Mouse (Mus musculus): ENCODE measurements around the gene Fgf9. TPM values are rescaled to one million over a fixed set of nuclear protein-coding genes. Genes with fewer than 3 reads are reported as not detected.

Fgf9 gene
- polyA plus RNA-seq, 1 experiment from 2014 or later = 2.9 TPM

DNA sequence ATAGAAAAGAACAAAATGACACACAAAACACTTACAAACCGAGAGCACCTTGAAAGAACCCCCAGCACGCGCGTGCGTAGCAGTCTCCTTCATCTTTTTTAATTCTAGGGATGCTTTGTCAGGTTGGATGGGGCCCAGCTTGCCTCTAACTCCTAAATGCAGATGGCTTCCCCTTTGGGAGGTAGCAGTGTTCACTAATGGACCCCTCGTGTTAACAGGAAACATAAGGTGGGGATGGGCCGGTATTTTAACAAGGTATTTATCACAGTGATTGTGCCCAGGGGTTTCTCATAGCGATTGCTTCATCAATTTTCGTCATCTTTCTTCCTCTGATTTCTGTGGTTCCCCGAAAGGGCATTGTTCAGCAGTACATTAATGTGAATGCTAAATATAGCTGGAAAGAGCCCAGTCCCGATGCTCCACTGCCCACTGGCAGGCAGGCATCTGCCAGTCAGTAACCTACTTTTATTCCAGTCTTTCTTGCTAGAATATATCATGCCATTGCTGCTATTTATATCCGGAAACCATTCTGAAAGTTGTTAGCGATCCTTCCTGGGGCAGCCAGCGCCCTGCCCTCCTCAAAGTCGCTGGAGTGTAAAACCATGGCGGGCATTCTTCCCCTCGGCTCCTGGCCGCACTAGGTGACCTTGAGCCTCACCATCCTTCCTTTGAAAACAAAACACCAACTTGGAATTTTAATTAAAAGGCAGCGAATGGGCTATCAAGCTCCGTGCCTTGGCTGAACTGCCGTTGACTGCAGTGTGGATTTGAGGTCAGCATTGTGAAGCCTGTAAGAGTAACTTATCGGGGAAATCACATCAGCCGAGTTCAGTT lies 79.5 kb downstream of the Fgf9 start:
- H3K9ac ChIP-seq (ENCODE audit: low read depth, low read length) = no peak overlapping the region
- no peak overlapping the region for H3K27ac ChIP-seq (ENCODE audit: low read depth, low read length)
- H3K4me2 ChIP-seq = no peak overlapping the region
- no peaks in the 10 kb centered on the region for H3K27me3 ChIP-seq (replicated peaks; ENCODE audit: control insufficient read depth, insufficient read depth, low read length)
- H3K4me3 ChIP-seq (ENCODE audit: low read depth, low read length) = no peak overlapping the region
- ATAC-seq (replicated peaks; ENCODE audit: low FRiP score) = no peak
- H3K4me1 ChIP-seq (replicated peaks; ENCODE audit: control insufficient read depth, insufficient read depth, low read length) = no peaks in the 10 kb centered on the region
- WGBS = 80% methylated on average over 23 of the region's 23 CpGs
- H3K9me3 ChIP-seq (ENCODE audit: control insufficient read depth, low read length) = no peaks in the 10 kb centered on the region
- DNase-seq (ENCODE audit: low spot score) = no peak
- no peaks in the 10 kb centered on the region for H3K36me3 ChIP-seq (ENCODE audit: control insufficient read depth, insufficient read depth, low read length)

DNA sequence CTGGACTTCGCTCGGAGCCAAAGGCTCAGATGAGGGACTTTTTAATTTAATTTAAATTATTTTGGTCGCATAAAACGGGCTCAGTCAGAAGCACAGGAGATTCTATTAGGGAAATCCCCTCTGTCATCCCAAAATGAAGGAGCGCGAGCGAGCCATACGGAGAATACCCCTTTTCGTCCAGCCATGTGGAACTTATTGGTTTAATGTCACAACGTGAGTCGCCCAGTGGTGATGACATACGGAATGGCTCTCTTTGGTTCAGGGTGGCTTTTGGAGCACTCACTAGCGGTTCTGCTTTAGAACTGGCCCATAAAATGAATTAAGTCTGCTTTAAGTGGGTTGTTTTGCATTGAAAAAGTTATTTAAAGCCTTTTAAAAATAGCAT lies 80.1 kb downstream of the Fgf9 start:
- Histone ChIP-seq H3K27me3 (replicated peaks; ENCODE audit: control insufficient read depth, insufficient read depth, low read length) (no peaks in the 10 kb centered on the region), H3K9ac (ENCODE audit: low read depth, low read length) (no peak overlapping the region), H3K27ac (ENCODE audit: low read depth, low read length) (no peak overlapping the region), H3K4me3 (ENCODE audit: low read depth, low read length) (no peak overlapping the region), H3K4me1 (replicated peaks; ENCODE audit: control insufficient read depth, insufficient read depth, low read length) (no peaks in the 10 kb centered on the region), H3K4me2 (no peak overlapping the region), H3K9me3 (ENCODE audit: control insufficient read depth, low read length) (no peaks in the 10 kb centered on the region), H3K36me3 (ENCODE audit: control insufficient read depth, insufficient read depth, low read length) (no peaks in the 10 kb centered on the region)
- DNase-seq (ENCODE audit: low spot score) (no peak), ATAC-seq (replicated peaks; ENCODE audit: low FRiP score) (no peak)
- 87% methylated on average over 13 of the region's 13 CpGs for WGBS

DNA sequence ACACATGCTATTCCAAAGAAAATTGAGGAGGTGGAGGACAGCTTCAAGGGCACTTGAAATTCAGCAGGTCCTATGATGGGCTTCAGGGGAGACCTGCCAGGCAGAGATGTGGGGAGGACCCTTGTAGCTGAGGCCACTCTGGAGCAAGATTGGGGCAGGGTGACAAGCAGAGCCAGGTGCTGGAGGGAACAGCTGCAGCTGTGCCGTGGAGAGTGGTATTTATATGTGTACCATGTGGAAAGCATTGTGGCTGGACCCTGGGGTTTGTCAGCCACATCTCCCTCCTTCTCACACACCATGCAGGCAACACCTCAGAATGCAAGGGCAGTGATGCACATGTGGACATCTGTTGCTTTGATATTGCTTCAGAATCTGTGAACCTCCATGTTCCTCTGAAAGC lies 81.8 kb downstream of the Fgf9 start:
- 63% methylated on average over 1 of the region's 1 CpGs for WGBS
- DNase-seq (ENCODE audit: low spot score) (no peak), ATAC-seq (replicated peaks; ENCODE audit: low FRiP score) (no peak)
- Histone ChIP-seq H3K27ac (ENCODE audit: low read depth, low read length) (no peak overlapping the region), H3K4me1 (replicated peaks; ENCODE audit: control insufficient read depth, insufficient read depth, low read length) (no peaks in the 10 kb centered on the region), H3K4me2 (no peak overlapping the region), H3K4me3 (ENCODE audit: low read depth, low read length) (no peak overlapping the region), H3K27me3 (replicated peaks; ENCODE audit: control insufficient read depth, insufficient read depth, low read length) (no peaks in the 10 kb centered on the region), H3K36me3 (ENCODE audit: control insufficient read depth, insufficient read depth, low read length) (no peaks in the 10 kb centered on the region), H3K9me3 (ENCODE audit: control insufficient read depth, low read length) (no peaks in the 10 kb centered on the region), H3K9ac (ENCODE audit: low read depth, low read length) (no peak overlapping the region)

DNA sequence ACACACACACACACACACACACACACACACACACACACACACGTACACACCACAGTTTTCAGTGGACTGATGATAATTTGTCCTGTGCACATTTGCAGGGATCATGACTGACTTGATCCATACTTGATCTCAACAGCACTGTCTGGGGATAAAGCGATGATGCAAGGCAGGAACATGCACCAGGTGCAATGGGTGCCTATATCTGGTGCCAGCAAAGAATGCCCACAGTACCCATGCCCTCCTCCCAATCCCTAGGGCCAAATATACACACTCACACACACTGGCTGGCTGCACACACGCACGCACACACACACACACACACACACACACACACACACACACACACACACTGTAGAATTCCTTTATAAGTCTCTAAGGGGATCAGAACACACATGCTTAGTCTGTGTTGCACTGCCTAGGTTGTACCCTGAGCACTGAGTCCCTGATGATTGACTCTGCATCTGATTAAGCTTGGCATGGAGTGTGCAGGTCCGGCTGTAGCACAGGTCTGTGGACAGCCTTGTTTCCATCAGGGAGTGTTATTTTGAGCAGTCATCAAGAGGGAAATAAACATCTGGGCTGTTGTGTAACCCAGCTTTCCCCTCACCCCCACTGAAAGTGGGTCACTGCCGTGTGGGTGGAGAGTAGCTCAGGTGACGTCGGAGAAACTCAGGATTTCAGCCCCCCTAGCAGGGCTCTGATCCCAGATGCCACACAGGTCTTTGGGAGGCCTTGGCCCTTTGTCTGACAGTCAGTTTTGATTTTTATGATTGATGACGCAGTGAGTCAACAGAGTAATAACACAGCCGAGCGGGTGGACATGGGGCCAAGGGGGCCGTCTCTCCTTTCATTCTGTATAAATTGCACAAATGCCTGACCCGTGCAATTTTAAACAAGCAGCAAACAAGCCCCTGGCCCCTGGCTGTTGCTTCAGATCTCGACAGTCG lies 83.4 kb downstream of the Fgf9 start:
- Histone ChIP-seq H3K27ac (ENCODE audit: low read depth, low read length) (no peak overlapping the region), H3K36me3 (ENCODE audit: control insufficient read depth, insufficient read depth, low read length) (no peaks in the 10 kb centered on the region), H3K27me3 (replicated peaks; ENCODE audit: control insufficient read depth, insufficient read depth, low read length) (no peaks in the 10 kb centered on the region), H3K9ac (ENCODE audit: low read depth, low read length) (no peak overlapping the region), H3K4me2 (no peak overlapping the region), H3K4me3 (ENCODE audit: low read depth, low read length) (no peak overlapping the region), H3K4me1 (replicated peaks; ENCODE audit: control insufficient read depth, insufficient read depth, low read length) (no peaks in the 10 kb centered on the region), H3K9me3 (ENCODE audit: control insufficient read depth, low read length) (no peaks in the 10 kb centered on the region; the same call in 1 of the 2 replicates)
- WGBS = 64% methylated on average over 15 of the region's 15 CpGs
- no peak for ATAC-seq (replicated peaks; ENCODE audit: low FRiP score)
- DNase-seq (ENCODE audit: low spot score) = no peak

DNA sequence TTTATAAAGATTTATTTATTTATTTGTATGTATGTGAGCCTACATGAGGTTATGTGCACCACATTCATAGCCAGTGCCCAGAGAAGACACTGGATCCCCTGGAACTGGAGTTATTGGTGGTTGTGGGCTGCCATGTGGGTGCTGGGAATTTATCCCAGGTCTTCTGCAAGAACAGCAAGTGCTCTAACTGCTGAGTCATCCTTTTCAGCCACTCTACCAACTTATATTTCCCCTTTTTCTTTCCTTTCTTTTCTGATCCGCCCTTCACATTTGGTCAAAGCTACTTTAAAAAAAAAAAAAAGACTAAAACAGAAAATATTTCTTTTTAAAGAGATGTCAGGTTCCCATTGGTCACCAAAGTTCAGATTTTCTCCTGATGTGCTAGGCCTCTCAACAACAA lies 90.3 kb downstream of the Fgf9 start:
- no peak overlapping the region for H3K9ac ChIP-seq (ENCODE audit: low read depth, low read length)
- H3K4me1 ChIP-seq (replicated peaks; ENCODE audit: control insufficient read depth, insufficient read depth, low read length) = no peaks in the 10 kb centered on the region
- WGBS = 60% methylated on average over 1 of the region's 1 CpGs
- H3K4me2 ChIP-seq = no peak overlapping the region
- H3K9me3 ChIP-seq (ENCODE audit: control insufficient read depth, low read length) = no peaks in the 10 kb centered on the region; the same call in 1 of the 2 replicates
- H3K4me3 ChIP-seq (ENCODE audit: low read depth, low read length) = no peak overlapping the region
- no peaks in the 10 kb centered on the region for H3K36me3 ChIP-seq (ENCODE audit: control insufficient read depth, insufficient read depth, low read length)
- no peak overlapping the region for H3K27ac ChIP-seq (ENCODE audit: low read depth, low read length)
- H3K27me3 ChIP-seq (replicated peaks; ENCODE audit: control insufficient read depth, insufficient read depth, low read length) = no peaks in the 10 kb centered on the region
- no peak for ATAC-seq (replicated peaks; ENCODE audit: low FRiP score)
- no peak for DNase-seq (ENCODE audit: low spot score)

Other genes starting within 250 kb of the Fgf9 start
- gene Ska3, start 244.4 kb upstream of the Fgf9 start, polyA plus RNA-seq (2014; fragmentation: Nextera tagmentation; extraction: Ambion mirVana) = 42.7 and 43.7 TPM in 2 replicates
- gene Mrpl57, start 244.3 kb upstream of the Fgf9 start, polyA plus RNA-seq (2014; fragmentation: Nextera tagmentation; extraction: Ambion mirVana) = 262 and 264 TPM in 2 replicates
- 31.1 and 32.2 TPM in 2 replicates for gene Zdhhc20, start 180.3 kb upstream of the Fgf9 start, polyA plus RNA-seq (2014; fragmentation: Nextera tagmentation; extraction: Ambion mirVana)
- gene Micu2, start 71.3 kb upstream of the Fgf9 start, polyA plus RNA-seq (2014; fragmentation: Nextera tagmentation; extraction: Ambion mirVana) = 55.1 and 64.2 TPM in 2 replicates